In genomic region chr13:29756052-29756451, GRCm38 (mm10) we compare ENCODE assay signal across 12 mouse cellular contexts.
A peak's percentile ranks its signal among the peaks of the same experiment; 100 is the strongest.
DNase-seq lines count a peak whose midpoint lies in the region; ATAC-seq and TF ChIP-seq lines count a peak whose summit lies in the region.
"Had no signal": no experiment of that assay in that cellular context is flagged by ENCODE, and none has a peak within 500 bp of the region (broad histone marks: within the 10 kb centered on the region; RNA-seq: fewer than 3 reads in every experiment).

No protein-coding gene starts in this region.

- 86% methylated on average over 3 of the region's 3 CpGs for WGBS in midbrain, embryonic 11.5 days
- WGBS in midbrain, embryonic 16.5 days: 89% methylated on average over 3 of the region's 3 CpGs
- WGBS in liver, embryonic 14.5 days (ENCODE audit: insufficient replicate concordance): 3% methylated on average over 3 of the region's 3 CpGs
- WGBS in stomach, postnatal 0 days: 52% methylated on average over 3 of the region's 3 CpGs

- no peak overlapping the region for H3K4me2 ChIP-seq in midbrain, embryonic 11.5 days
- no peak overlapping the region for H3K4me2 ChIP-seq in midbrain, embryonic 16.5 days (ENCODE audit: low read length)
- peak overlapping the region; percentile 38 for H3K4me2 ChIP-seq in liver, embryonic 14.5 days (ENCODE audit: low read depth)
- no peak overlapping the region for H3K4me2 ChIP-seq in stomach, postnatal 0 days (replicated peaks; ENCODE audit: low read depth)
- H3K4me2 ChIP-seq: limb, embryonic 12.5 days had no signal

- ATAC-seq in midbrain, embryonic 11.5 days (ENCODE audit: low FRiP score): no peak
- ATAC-seq in midbrain, embryonic 16.5 days: no peak
- ATAC-seq in liver, embryonic 14.5 days (ENCODE audit: insufficient read depth): peak; percentile 57
- ATAC-seq in stomach, postnatal 0 days (ENCODE audit: low FRiP score, low TSS enrichment): 0 out of 2 replicates have a peak, but pooled peaks have one; percentile 43
- ATAC-seq: inflammation-experienced regulatory T-cells, adult 6 months had no signal

- no peak overlapping the region for H3K4me3 ChIP-seq in midbrain, embryonic 11.5 days (ENCODE audit: low read depth, low read length)
- H3K4me3 ChIP-seq in midbrain, embryonic 16.5 days (ENCODE audit: low read depth, low read length): no peak overlapping the region
- H3K4me3 ChIP-seq in liver, embryonic 14.5 days (ENCODE audit: insufficient read depth in 1 of 2, low read depth in 2 of 2, low read length in 2 of 2): peak overlapping the region in 1 of 2 experiments; percentile 16; a peak in 1 of 4 replicates
- no peak overlapping the region for H3K4me3 ChIP-seq in stomach, postnatal 0 days (ENCODE audit: low read depth, low read length)
- H3K4me3 ChIP-seq: limb, embryonic 12.5 days had no signal

- TF ChIP-seq EP300 in liver, embryonic 14.5 days (IDR thresholded peaks at IDR 0.05; ENCODE audit: low read depth): no peak
- TF ChIP-seq EP300 in stomach, postnatal 0 days (optimal IDR thresholded peaks at IDR 0.05): no peak

- DNase-seq in midbrain, embryonic 11.5 days (ENCODE audit: low spot score, missing footprints): peak; percentile 69
- DNase-seq in c-Kit-positive CD71-negative TER-119-negative erythroid progenitor cells, embryonic 14.5 days (ENCODE audit: low read depth): peak; percentile 36
- peak; percentile 9 to 22 (median 14) for DNase-seq in liver, embryonic 14.5 days (ENCODE audit: low read depth in 3 of 3, low spot score in 3 of 3)
- no peak for DNase-seq in stomach, postnatal 0 days (ENCODE audit: low spot score)
- DNase-seq in embryo, embryonic 9.5 days (ENCODE audit: extremely low spot score): no peak
- no peak for DNase-seq in cerebellum, adult 18-20 months
- DNase-seq: adrenal gland, postnatal 10 days; cerebellum, postnatal 25 days; gastrocnemius, postnatal 10 days had no signal

- H3K9me3 ChIP-seq in midbrain, embryonic 11.5 days (ENCODE audit: control insufficient read depth, low read length): no peaks in the 10 kb centered on the region
- H3K9me3 ChIP-seq in midbrain, embryonic 16.5 days (replicated peaks; ENCODE audit: control insufficient read depth, low read length, poor library complexity, severe bottlenecking): no peaks in the 10 kb centered on the region
- H3K9me3 ChIP-seq in liver, embryonic 14.5 days (ENCODE audit: control insufficient read depth, low read length): no peaks in the 10 kb centered on the region
- H3K9me3 ChIP-seq in stomach, postnatal 0 days (ENCODE audit: control insufficient read depth, low read length): no peaks in the 10 kb centered on the region
- H3K9me3 ChIP-seq: limb, embryonic 12.5 days had no signal

- no peak overlapping the region for H3K27ac ChIP-seq in midbrain, embryonic 11.5 days (ENCODE audit: low read depth, low read length)
- no peak overlapping the region for H3K27ac ChIP-seq in midbrain, embryonic 16.5 days (ENCODE audit: low read length)
- no peak overlapping the region for H3K27ac ChIP-seq in liver, embryonic 14.5 days
- H3K27ac ChIP-seq in stomach, postnatal 0 days (replicated peaks): peak overlapping the region; percentile 25; the same call in 1 of the 2 replicates

- no peaks in the 10 kb centered on the region for H3K4me1 ChIP-seq in midbrain, embryonic 11.5 days (ENCODE audit: control insufficient read depth, insufficient read depth, low read length)
- no peaks in the 10 kb centered on the region for H3K4me1 ChIP-seq in midbrain, embryonic 16.5 days (ENCODE audit: control insufficient read depth, insufficient read depth, low read length)
- peaks cover 0 to 18% of the 10 kb centered on the region in 2 experiments; a peak in 3 of 4 replicates for H3K4me1 ChIP-seq in liver, embryonic 14.5 days (replicated peaks; ENCODE audit: control insufficient read depth in 2 of 2, insufficient read depth in 2 of 2, low read length in 1 of 2)
- H3K4me1 ChIP-seq in stomach, postnatal 0 days (replicated peaks; ENCODE audit: control insufficient read depth, insufficient read depth): no peaks in the 10 kb centered on the region

- no peaks in the 10 kb centered on the region for H3K27me3 ChIP-seq in midbrain, embryonic 11.5 days (ENCODE audit: control insufficient read depth, insufficient read depth, low read length)
- no peaks in the 10 kb centered on the region for H3K27me3 ChIP-seq in midbrain, embryonic 16.5 days (ENCODE audit: control insufficient read depth, insufficient read depth, low read depth, low read length)
- no peaks in the 10 kb centered on the region for H3K27me3 ChIP-seq in liver, embryonic 14.5 days (ENCODE audit: control insufficient read depth, insufficient read depth, low read length)
- H3K27me3 ChIP-seq in stomach, postnatal 0 days (ENCODE audit: control insufficient read depth, insufficient read depth, low read length): no peaks in the 10 kb centered on the region
- H3K27me3 ChIP-seq: limb, embryonic 12.5 days had no signal

- no peaks in the 10 kb centered on the region for H3K36me3 ChIP-seq in midbrain, embryonic 11.5 days (ENCODE audit: control insufficient read depth, insufficient read depth, low read length)
- no peaks in the 10 kb centered on the region for H3K36me3 ChIP-seq in midbrain, embryonic 16.5 days (ENCODE audit: control insufficient read depth, insufficient read depth, low read length)
- no peaks in the 10 kb centered on the region for H3K36me3 ChIP-seq in liver, embryonic 14.5 days (replicated peaks; ENCODE audit: control insufficient read depth, insufficient read depth, low read depth)
- H3K36me3 ChIP-seq in stomach, postnatal 0 days (ENCODE audit: control insufficient read depth, insufficient read depth, low read length): no peaks in the 10 kb centered on the region
- H3K36me3 ChIP-seq: limb, embryonic 12.5 days had no signal

- TF ChIP-seq CTCF in liver, embryonic 14.5 days (IDR thresholded peaks at IDR 0.05; ENCODE audit: low read depth): no peak
- no peak for TF ChIP-seq CTCF in stomach, postnatal 0 days (IDR thresholded peaks at IDR 0.05; ENCODE audit: low read depth)

- H3K9ac ChIP-seq in midbrain, embryonic 11.5 days (ENCODE audit: low read length): no peak overlapping the region
- H3K9ac ChIP-seq in midbrain, embryonic 16.5 days (ENCODE audit: low read depth, low read length): no peak overlapping the region
- no peak overlapping the region for H3K9ac ChIP-seq in liver, embryonic 14.5 days (replicated peaks)
- no peak overlapping the region for H3K9ac ChIP-seq in stomach, postnatal 0 days (ENCODE audit: low read length)
- H3K9ac ChIP-seq: limb, embryonic 12.5 days had no signal

Comparison
In these comparisons a context has a peak if more than half of its experiments do, and no peak if none do; other contexts are left out.
1. ATAC-seq: peak in liver, embryonic 14.5 days (single experiment) and stomach, postnatal 0 days (single experiment); none in midbrain, embryonic 11.5 days (single experiment) and midbrain, embryonic 16.5 days (single experiment).
2. DNase-seq: peak in midbrain, embryonic 11.5 days (single experiment), c-Kit-positive CD71-negative TER-119-negative erythroid progenitor cells, embryonic 14.5 days (single experiment) and liver, embryonic 14.5 days (3 of 3); none in stomach, postnatal 0 days (single experiment), embryo, embryonic 9.5 days (single experiment) and cerebellum, adult 18-20 months (0 of 2).